Mouse (Mus musculus) splenic B cell, adult 2 months (primary cell): ENCODE data around the gene Zc3h7b.

Source experiments
- DNase-seq: peaks from one replicate; pipeline ENCODE4 v3.0.0-alpha.2; 2011; ENCODE audit warnings: low read depth, low spot score
- H3K27me3 ChIP-seq: 2 replicates; pipeline ENCODE4 v1.6.1; 2012; ENCODE audit warnings: mild to moderate bottlenecking, low read length, moderate library complexity, mixed read lengths; ENCODE audit not compliant: control insufficient read depth, poor library complexity, insufficient read depth, severe bottlenecking
- H3K36me3 ChIP-seq: 2 replicates; pipeline ENCODE4 v1.6.1; 2012; ENCODE audit warnings: mild to moderate bottlenecking, low read length, moderate library complexity, mixed read lengths; ENCODE audit not compliant: control insufficient read depth, poor library complexity, insufficient read depth, severe bottlenecking

Zc3h7b gene

DNA sequence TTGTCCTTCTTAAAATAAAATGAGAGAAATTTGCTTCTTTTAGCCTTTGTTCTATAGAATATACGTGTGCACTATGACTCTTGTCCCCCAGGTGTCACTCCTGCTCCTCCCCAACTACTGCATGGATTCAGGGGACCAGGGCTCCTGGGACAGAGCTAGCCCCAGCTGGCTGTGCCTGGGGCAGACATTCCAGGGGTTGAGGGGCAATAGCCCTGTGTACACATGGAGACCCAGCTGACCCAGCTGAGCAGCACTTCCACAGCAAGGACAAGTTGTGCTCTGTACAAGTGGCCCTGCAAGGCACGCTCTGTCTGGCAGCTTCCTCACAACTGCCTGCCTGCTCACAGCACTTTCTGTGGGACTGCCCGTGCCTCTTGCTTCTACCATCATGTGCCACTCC, 51.4 kb downstream of the Zc3h7b start:
- peaks cover 9% of the 10 kb centered on the region for H3K36me3 ChIP-seq
- DNase-seq: peak; percentile 35

DNA sequence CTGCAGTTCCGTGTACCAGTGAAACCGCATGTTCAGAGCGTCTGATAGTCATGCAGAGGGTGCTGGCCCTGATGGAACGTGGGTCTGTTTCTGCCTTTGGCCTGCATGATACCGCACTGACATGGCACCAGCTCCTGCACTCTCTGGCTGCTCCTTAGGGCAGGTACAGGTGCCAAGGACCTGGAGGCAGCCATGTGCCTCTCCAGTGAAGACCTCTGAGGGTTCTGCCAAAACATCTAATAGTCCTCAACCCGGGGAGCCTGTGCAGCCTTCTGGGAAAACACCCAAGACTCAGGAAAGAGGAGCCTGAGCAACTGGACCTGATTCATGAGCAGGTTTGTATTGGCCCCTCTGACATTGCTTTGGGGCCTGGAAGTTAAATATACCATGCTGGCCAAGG, 53.0 kb downstream of the Zc3h7b start:
- no peak for DNase-seq
- H3K27me3 ChIP-seq: no peaks in the 10 kb centered on the region
- peaks cover 3% of the 10 kb centered on the region; the same call in 1 of the 2 replicates for H3K36me3 ChIP-seq

More for the DNA sequence above, 51.4 kb downstream of the Zc3h7b start:
- no peaks in the 10 kb centered on the region for H3K27me3 ChIP-seq

DNA sequence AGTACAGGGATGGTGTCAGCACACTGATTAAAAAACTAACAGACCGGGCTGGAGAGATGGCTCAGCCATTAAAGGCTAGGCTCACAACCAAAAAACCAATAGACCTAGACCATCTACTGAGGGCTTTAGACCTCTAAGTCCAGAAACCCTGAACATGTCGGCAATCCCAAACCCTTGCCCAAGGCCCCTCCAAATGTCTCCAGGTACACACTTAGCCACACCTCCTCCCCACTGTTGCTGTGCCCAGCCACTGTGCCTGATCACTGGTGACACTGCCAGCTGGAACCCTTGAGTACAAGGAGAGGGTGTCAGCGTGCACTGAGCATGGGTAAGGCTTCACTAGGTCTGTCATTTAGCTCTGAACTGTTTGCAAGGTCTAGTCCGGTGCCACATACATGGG, 53.6 kb downstream of the Zc3h7b start:
- no peak for DNase-seq
- no peaks in the 10 kb centered on the region for H3K27me3 ChIP-seq
- peaks cover 3% of the 10 kb centered on the region; the same call in 1 of the 2 replicates for H3K36me3 ChIP-seq

DNA sequence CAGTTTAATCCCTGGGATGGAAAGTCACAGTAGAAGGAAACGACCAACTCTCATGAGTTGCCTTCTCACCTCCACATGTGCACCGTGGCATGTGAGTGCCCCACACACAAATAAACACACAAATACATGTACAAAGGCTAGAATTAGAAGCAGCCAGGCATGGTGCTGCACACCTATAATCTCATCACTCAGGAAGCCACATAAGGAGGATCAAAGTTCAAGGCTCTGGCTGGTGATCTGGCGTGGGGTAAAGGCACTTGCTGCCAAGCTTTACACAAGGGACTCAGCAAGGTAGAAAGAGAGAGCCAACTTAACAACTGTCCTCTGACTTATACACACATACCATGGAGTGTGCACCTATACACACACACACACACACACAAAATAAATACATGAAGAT, 55.5 kb downstream of the Zc3h7b start:
- Histone ChIP-seq H3K36me3 (no peaks in the 10 kb centered on the region), H3K27me3 (no peaks in the 10 kb centered on the region)
- DNase-seq: no peak

DNA sequence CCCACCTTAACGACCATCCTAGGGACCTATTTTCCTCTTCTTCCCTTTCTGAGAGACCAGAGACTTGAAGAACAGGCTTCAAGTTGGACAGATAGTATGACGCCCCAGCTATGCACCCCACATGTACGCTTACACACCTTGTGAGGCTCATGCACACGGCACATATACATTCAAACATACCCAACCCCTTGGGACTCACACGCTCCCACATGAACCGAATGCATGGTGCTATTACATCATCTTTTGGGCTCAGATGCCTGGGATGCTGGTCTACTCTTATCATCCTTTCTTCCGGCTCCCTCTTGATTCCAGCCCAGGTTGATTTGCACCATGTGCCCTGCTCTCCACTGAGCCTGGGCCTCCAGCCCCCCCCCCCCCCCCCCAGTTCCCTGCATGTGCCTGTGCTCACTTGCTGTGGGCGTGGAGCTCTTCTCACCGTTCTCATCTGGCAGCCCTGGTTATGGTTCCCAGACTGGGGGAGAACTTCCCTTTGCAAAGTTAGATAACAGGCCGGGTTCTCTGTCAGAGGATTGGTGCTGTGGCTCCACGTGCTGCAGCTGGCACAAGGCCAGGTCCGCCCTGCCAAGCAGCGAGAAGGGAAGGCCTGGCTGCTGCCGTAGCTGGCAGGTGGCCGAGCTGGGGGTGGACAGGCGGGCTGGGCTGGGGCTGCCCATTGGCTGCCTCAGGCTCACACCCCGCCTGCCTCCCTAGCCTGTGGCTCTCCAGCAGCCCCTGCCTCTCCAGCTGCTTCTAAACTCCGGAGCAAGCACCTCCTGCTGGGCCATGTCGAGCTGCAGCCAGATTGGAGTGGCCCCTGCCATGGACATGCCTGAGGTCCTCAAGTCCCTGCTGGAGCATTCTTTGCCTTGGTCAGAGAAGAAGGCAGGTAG, 57.4 kb downstream of the Zc3h7b start, which contains the start of gene Tef:
Gene Tef (plus strand): TSS at position 421 of the 890 bp plus-strand sequence.
- H3K36me3 ChIP-seq: no peaks in the 10 kb centered on the region
- peak; percentile 89 for DNase-seq
- no peaks in the 10 kb centered on the region for H3K27me3 ChIP-seq

DNA sequence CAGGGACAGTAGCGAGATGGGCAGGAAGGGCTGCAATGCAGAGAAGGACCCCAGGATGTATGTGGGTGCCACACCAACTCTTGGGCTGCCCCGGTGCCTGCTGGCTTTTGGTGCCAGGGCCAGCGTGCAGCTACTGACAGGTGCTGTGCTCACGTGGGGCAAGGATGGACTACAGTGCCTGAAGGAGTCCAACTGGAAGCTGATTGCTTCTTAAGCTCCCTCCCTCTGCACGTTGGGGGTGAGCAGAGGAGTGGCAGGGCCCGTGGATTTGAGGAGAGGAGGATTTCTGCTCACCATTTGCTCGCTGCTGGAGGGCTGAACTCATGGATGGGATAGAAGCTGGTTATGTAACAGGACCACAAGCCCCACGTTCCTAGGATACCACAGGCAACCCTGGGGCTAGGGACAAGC, 58.1 kb downstream of the Zc3h7b start:
- no peak for DNase-seq
- no peaks in the 10 kb centered on the region for H3K27me3 ChIP-seq
- no peaks in the 10 kb centered on the region for H3K36me3 ChIP-seq

DNA sequence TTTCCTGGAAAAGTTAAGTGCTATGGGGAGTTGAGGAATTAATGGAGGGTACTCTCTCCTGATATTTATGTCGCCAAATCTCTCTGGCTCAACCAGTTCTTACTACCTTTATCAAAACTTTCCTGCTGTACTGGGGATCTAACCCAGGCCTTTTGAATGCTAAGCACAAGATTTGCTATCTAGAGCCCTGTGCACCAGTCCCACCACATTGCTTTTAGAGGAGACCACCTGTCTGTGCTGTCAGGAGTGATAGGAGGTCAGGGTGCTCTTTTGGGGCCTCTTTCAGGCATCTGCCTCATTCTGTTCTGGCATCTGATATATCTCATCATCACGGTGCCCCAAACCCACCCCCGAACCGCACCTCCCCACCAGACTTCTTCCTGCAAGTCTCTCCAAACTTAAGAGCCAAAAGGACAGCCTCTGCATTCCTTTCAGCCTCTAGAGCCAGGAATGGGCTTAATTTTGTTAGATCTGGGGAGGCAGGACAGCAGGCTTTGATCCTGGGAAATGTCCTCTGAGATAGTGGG, 58.6 kb downstream of the Zc3h7b start:
- no peaks in the 10 kb centered on the region for H3K36me3 ChIP-seq
- H3K27me3 ChIP-seq: no peaks in the 10 kb centered on the region
- DNase-seq: no peak

DNA sequence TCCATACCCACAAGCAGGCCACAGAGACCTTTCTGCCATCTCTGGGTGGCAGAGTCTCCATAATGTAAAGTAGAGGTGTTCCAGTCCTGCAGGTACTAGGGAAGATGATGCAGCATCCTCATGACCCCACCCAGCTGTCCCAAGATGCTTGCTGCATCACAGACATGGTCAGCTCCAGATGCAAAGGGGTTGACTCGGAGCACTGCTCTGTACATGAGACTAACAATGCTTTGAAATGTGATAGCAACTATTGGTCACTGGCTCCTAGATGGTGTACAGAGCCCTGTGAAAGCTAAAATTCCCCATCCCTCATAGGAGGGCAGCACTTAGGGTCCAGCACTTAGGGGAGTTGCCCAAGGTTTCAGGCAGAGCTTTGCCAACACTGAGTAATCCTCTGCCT, 59.3 kb downstream of the Zc3h7b start:
- Histone ChIP-seq H3K36me3 (no peaks in the 10 kb centered on the region), H3K27me3 (no peaks in the 10 kb centered on the region)
- no peak for DNase-seq

DNA sequence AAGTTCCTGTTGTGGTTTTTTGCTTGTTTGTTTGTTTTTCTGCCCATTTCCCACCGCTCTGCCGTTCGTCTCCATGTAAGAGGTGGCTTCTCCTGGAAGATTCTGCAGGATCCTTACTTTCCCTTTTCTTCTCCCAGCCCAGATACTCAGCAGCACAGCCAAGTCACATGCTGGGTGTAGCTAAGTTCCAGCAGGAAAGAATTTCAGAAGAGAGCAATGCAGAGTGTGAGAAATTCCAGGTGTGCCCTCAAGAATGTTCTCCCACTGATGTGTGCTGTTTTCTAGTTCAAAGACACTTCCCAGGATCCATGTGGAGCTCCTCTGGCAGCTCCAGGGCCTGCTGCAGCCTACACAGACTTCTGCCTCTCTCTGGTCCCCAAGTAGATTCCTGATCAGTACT, 60.0 kb downstream of the Zc3h7b start:
- DNase-seq: no peak
- H3K27me3 ChIP-seq: no peaks in the 10 kb centered on the region
- H3K36me3 ChIP-seq: no peaks in the 10 kb centered on the region

DNA sequence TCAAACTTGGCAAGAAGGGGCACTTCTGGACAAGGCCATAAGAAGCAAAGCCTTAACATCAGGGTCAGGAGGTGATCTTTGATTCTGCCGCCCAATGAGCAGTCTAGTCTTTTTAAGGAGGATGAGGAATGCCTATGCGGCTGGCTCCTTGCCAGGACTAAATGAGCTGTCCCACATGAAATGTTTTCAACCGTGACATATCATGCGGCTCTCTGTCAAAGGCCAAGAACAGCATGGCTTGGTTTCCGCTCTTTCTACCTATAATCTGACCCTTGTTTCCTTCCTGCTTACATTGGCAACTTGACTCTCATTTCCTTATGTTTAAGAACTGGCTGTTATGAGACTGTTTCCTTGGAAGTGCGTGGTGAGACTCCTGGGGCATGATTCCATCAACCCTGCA, 60.8 kb downstream of the Zc3h7b start:
- Histone ChIP-seq H3K27me3 (no peaks in the 10 kb centered on the region), H3K36me3 (no peaks in the 10 kb centered on the region)
- DNase-seq: no peak

DNA sequence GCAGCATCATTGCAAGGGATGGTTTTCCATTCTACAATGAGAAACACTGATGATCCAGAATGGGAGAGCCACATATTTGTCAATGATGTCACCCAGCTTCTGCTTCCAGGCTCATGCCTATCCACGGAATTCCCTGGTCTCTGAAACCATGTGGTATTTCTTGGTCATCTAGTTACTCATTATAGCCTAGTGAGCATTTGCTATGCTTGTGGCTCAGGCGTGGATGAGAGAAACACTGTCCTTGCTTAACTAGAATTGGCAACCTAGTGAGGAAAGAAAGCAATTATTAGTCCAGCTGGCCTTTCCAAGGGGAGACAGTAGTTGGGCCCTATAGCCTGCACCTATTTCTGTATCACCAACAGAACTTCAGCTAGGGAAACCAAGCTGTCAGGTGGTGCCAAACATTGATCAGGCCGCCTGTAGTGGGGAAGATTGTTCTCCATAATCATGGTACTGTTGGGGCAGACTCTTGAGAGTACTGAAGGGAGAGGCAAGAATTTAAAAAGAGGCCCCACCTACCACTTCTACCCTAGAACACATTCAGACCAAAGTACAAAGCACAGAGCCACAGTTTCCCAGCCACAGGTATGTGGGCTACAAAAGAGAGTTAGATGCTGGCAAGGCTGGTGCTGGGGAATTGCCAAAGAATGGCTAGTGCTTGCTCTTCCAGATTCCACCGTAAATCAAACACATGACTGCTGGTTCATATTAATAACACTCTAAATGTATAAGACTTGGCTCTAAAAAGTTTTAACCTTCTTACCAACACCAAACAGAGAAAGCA, 62.0 kb downstream of the Zc3h7b start:
- no peak for DNase-seq
- H3K36me3 ChIP-seq: no peaks in the 10 kb centered on the region

DNA sequence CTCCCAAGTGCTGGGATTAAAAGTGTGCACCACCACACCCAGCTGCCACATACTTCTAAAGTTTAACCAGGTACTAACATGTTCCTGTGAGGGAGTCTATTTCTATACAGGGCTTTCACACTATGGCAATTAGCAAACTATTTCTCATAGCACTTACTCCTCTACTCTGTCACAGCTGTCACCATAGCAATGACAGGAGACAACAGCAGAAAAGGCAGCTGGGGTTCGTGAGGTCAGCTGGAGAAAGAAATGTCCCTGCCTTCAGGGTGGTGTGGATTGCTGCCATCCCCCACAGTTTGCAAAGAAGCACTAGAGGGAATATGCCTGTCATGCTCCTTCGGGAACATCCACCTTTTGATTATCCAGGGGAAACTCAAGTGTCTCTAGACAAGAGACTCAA, 63.9 kb downstream of the Zc3h7b start:
- no peak for DNase-seq
- Histone ChIP-seq H3K27me3 (no peaks in the 10 kb centered on the region), H3K36me3 (no peaks in the 10 kb centered on the region)

More for the DNA sequence above, 62.0 kb downstream of the Zc3h7b start:
- no peaks in the 10 kb centered on the region for H3K27me3 ChIP-seq

DNA sequence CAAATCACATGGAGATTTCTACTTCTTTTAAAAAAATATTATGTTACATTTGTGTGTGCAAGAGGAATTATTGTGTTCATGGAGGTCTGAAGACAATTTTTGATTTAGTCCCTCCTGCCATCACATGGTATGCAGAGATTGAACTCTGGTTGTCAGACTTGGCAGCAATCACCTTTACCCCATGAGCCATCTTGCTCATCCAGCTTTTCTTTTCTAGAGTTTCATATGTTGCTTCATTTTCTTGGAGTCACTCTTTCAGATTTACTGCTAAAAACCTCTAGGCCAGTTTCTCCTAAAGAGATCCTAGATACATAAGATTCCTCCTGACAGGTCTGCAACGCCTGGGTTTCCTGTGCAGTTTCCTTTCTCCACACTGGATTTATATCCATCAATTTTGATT, 64.7 kb downstream of the Zc3h7b start:
- Histone ChIP-seq H3K36me3 (no peaks in the 10 kb centered on the region), H3K27me3 (no peaks in the 10 kb centered on the region)
- DNase-seq: no peak

DNA sequence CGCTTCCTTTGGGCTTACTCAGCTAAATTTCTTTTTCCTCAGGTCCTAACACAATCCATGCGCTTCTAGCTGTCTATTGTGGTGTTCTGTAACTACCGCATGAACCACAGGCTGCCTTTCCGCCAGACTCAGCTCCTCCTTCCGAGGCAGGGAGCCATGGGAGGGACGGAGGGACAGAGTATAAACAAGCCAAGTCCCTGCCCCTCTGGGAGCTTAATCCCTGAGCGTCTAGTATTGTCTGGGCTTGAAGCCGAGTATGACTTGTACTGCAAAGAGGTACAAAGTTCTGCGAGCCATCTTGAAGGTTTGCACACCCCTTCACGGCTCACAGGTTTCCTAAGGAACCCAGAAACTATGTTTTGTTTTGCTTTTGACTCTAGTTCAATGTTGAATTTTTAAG, 65.3 kb downstream of the Zc3h7b start:
- DNase-seq: peak; percentile 56
- Histone ChIP-seq H3K27me3 (no peaks in the 10 kb centered on the region), H3K36me3 (no peaks in the 10 kb centered on the region)
